Mouse (Mus musculus): ENCODE data around the gene Ptbp3.

Ptbp3 gene

GRCm38 (mm10) chr4:59536281-59536680 lies 12.9 kb downstream of the Ptbp3 start:
- CTCF ChIA-PET, result no interaction called here

GRCm38 (mm10) chr4:59535624-59536023 lies 13.5 kb downstream of the Ptbp3 start:
- ChIA-PET POLR2A (interaction anchor here (0.5 to 5.5 kb wide), 18 partner anchors 9 to 344 kb away, joined by 3 to 31 read pairs (median 4); no protein-coding TSS in a partner anchor), CTCF (no interaction called here)

More at GRCm38 (mm10) chr4:59536281-59536680, 12.9 kb downstream of the Ptbp3 start:
- POLR2A ChIA-PET, result interaction anchor here (0.5 to 5.5 kb wide), 17 partner anchors 8 to 642 kb away, joined by 3 to 31 read pairs (median 4); no protein-coding TSS in a partner anchor

GRCm38 (mm10) chr4:59533268-59533667 lies 15.9 kb downstream of the Ptbp3 start:
- ChIA-PET CTCF (interaction anchor here in 1 of 4 experiments (0.6 kb wide), 1 partner anchor 260 kb away, joined by 4 read pairs; no protein-coding TSS in a partner anchor), POLR2A (interaction anchor here in 3 of 4 experiments (0.7 to 2.0 kb wide), 5 partner anchors 10 to 27 kb away, joined by 3 to 10 read pairs (median 3); no protein-coding TSS in a partner anchor)

- POLR2A ChIA-PET, result interaction anchor here in 1 of 4 experiments (1.3 to 1.9 kb wide), 3 partner anchors 11 to 110 kb away, joined by 3 to 6 read pairs (median 3); no protein-coding TSS in a partner anchor
- CTCF ChIA-PET, result no interaction called here
These were observed 18.0 kb downstream of the Ptbp3 start for GRCm38 (mm10) chr4:59531172-59531571.

GRCm38 (mm10) chr4:59527470-59527869 lies 21.7 kb downstream of the Ptbp3 start:
- ChIA-PET CTCF (interaction anchor here in 1 of 4 experiments (1.3 kb wide), 1 partner anchor 42 kb away, joined by 3 read pairs; no protein-coding TSS in a partner anchor), POLR2A (no interaction called here)

- POLR2A ChIA-PET, result no interaction called here
- CTCF ChIA-PET, result interaction anchor here in 1 of 4 experiments (0.5 to 1.3 kb wide), 2 partner anchors 43 to 234 kb away, joined by 3 read pairs; no protein-coding TSS in a partner anchor
These were observed 22.4 kb downstream of the Ptbp3 start for GRCm38 (mm10) chr4:59526728-59527127.

GRCm38 (mm10) chr4:59524875-59525274 lies 24.3 kb downstream of the Ptbp3 start:
- ChIA-PET POLR2A (interaction anchor here in 1 of 4 experiments (2.3 kb wide), 1 partner anchor 11 kb away, joined by 9 read pairs; no protein-coding TSS in a partner anchor), CTCF (interaction anchor here in 1 of 4 experiments (0.5 kb wide), 1 partner anchor 184 kb away, joined by 3 read pairs; no protein-coding TSS in a partner anchor)

GRCm38 (mm10) chr4:59510321-59510720 lies 38.8 kb downstream of the Ptbp3 start:
- POLR2A ChIA-PET, result interaction anchor here in 1 of 4 experiments (1.0 to 1.1 kb wide), 2 partner anchors 37 to 90 kb away, joined by 3 read pairs; no protein-coding TSS in a partner anchor
- CTCF ChIA-PET, result no interaction called here

- ChIA-PET CTCF (no interaction called here), POLR2A (interaction anchor here in 1 of 4 experiments (1.0 to 1.1 kb wide), 2 partner anchors 38 to 89 kb away, joined by 3 read pairs; no protein-coding TSS in a partner anchor)
These were observed 39.6 kb downstream of the Ptbp3 start for GRCm38 (mm10) chr4:59509558-59509957.

- CTCF ChIA-PET, result no interaction called here
- POLR2A ChIA-PET, result no interaction called here
These were observed 41.4 kb downstream of the Ptbp3 start for GRCm38 (mm10) chr4:59507766-59508165.

- CTCF ChIA-PET, result no interaction called here
- POLR2A ChIA-PET, result interaction anchor here in 2 of 4 experiments (1.0 to 1.2 kb wide), 2 partner anchors 11 to 85 kb away, joined by 3 read pairs; no protein-coding TSS in a partner anchor
These were observed 42.5 kb downstream of the Ptbp3 start for GRCm38 (mm10) chr4:59506704-59507103.

- CTCF ChIA-PET, result no interaction called here
- POLR2A ChIA-PET, result interaction anchor here in 2 of 4 experiments (1.0 to 1.4 kb wide), 4 partner anchors 10 to 132 kb away, joined by 3 read pairs; no protein-coding TSS in a partner anchor
These were observed 43.7 kb downstream of the Ptbp3 start for GRCm38 (mm10) chr4:59505481-59505880.

GRCm38 (mm10) chr4:59491097-59491496 lies 58.1 kb downstream of the Ptbp3 start:
- CTCF ChIA-PET, result no interaction called here
- POLR2A ChIA-PET, result no interaction called here

- POLR2A ChIA-PET, result interaction anchor here in 1 of 4 experiments (2.5 kb wide), 1 partner anchor 10 kb away, joined by 7 read pairs; no protein-coding TSS in a partner anchor
- CTCF ChIA-PET, result no interaction called here
These were observed 77.9 kb downstream of the Ptbp3 start for GRCm38 (mm10) chr4:59471306-59471705.

GRCm38 (mm10) chr4:59465449-59465848 lies 83.7 kb downstream of the Ptbp3 start:
- POLR2A ChIA-PET, result interaction anchor here in 1 of 4 experiments (0.6 kb wide), 1 partner anchor 454 kb away, joined by 3 read pairs; no protein-coding TSS in a partner anchor
- CTCF ChIA-PET, result interaction anchor here in 1 of 4 experiments (0.6 kb wide), 1 partner anchor 85 kb away, joined by 7 read pairs; no protein-coding TSS in a partner anchor

GRCm38 (mm10) chr4:59464661-59465060 lies 84.5 kb downstream of the Ptbp3 start:
- CTCF ChIA-PET, result no interaction called here

GRCm38 (mm10) chr4:59462494-59462893 lies 86.7 kb downstream of the Ptbp3 start:
- POLR2A ChIA-PET, result interaction anchor here in 3 of 4 experiments (0.6 to 4.9 kb wide), 8 partner anchors 11 to 231 kb away, joined by 5 to 35 read pairs (median 7); partner anchors contain the start of gene Hsdl2 (in 1 of the 3)

More at GRCm38 (mm10) chr4:59464661-59465060, 84.5 kb downstream of the Ptbp3 start:
- POLR2A ChIA-PET, result interaction anchor here in 1 of 4 experiments (0.5 to 2.2 kb wide), 2 partner anchors 10 to 104 kb away, joined by 3 to 8 read pairs; no protein-coding TSS in a partner anchor

GRCm38 (mm10) chr4:59461116-59461727 lies 87.9 kb downstream of the Ptbp3 start:
- ChIA-PET POLR2A (interaction anchor here in 3 of 4 experiments (0.7 to 4.9 kb wide), 14 partner anchors 9 to 955 kb away, joined by 3 to 35 read pairs (median 6); partner anchors contain the start of gene Hsdl2 (in 1 of the 3)), CTCF (interaction anchor here in 1 of 4 experiments (0.6 kb wide), 1 partner anchor 108 kb away, joined by 3 read pairs; no protein-coding TSS in a partner anchor)

More at GRCm38 (mm10) chr4:59462494-59462893, 86.7 kb downstream of the Ptbp3 start:
- CTCF ChIA-PET, result no interaction called here

GRCm38 (mm10) chr4:59459216-59459955 lies 89.8 kb downstream of the Ptbp3 start:
- ChIA-PET POLR2A (interaction anchor here in 2 of 4 experiments (0.6 to 13.9 kb wide), 9 partner anchors 8 to 210 kb away, joined by 3 to 126 read pairs (median 6); no protein-coding TSS in a partner anchor), CTCF (interaction anchor here in 1 of 4 experiments (0.6 kb wide), 1 partner anchor 29 kb away, joined by 3 read pairs; no protein-coding TSS in a partner anchor)

Data from embryonic stem cell, embryonic (primary cell).